Mouse (Mus musculus): ENCODE data around the gene Mfsd10. TPM values are rescaled to one million over a fixed set of nuclear protein-coding genes. Genes with fewer than 3 reads are reported as not detected.
A peak's percentile ranks its signal among the peaks of the same experiment; 100 is the strongest.
"Not testable (repeated sequence)": the region's sequence is repeated elsewhere in the genome, so short reads cannot be mapped to it uniquely, and the experiment has no call there.

The Mfsd10 gene
- polyA plus RNA-seq, 1 experiment from 2014 or later, result 72.2 TPM

DNA sequence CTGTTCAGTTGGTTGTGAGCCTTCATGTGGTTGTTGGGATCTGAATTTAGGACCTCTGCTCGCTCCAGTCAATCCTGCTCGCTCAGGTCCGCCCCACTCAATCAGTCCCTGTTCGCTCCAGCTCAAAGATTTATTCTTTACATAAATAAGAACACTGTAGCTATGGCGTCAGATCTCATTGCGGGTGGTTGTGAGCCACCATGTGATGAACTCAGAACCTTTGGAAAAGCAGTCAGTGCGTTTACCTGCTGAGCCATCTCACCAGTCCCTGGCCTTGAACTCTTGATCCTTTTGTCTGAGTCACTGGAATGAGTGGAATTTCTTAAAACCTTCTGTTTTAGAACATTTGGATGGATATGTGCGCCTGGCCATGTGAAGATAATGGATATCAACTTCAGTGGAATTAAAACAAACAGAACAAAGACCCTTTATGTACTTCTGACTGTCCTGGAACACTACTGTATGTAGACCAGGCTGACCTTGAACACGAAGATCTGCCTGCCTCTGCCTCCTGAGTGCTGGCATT lies 43.7 kb downstream of the Mfsd10 start:
- ATAC-seq (ENCODE audit: insufficient number of reproducible peaks, low FRiP score), result no peak
- H3K9me3 ChIP-seq (replicated peaks), result no peaks in the 10 kb centered on the region
- 93% methylated on average over 9 of the region's 9 CpGs for WGBS

DNA sequence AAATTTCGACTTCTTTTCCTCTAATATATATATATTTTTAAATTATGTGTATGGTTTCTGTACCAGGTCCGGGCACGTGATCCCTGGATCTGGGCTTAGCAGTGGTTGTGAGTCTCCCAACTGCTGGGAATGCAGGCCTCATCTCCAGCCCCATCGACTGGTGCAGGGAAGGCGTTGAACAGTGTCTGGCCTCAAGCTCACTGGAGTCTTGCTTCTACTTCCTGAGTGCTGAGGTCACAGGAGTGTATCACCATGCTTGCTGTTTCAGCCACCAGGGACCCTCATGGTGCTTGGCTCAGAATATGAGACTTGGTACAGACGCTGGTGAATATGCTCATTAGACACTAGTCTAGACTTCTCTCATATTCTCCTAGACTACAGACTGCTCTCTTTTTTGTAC lies 44.3 kb downstream of the Mfsd10 start:
- H3K27ac ChIP-seq (ENCODE audit: poor library complexity, severe bottlenecking), result no peak overlapping the region
- H3K4me2 ChIP-seq, result no peak overlapping the region
- H3K4me3 ChIP-seq, result no peak overlapping the region
- H3K4me1 ChIP-seq (replicated peaks), result peaks cover 17% of the 10 kb centered on the region
- H3K9ac ChIP-seq, result no peak overlapping the region
- 93% methylated on average over 6 of the region's 6 CpGs for WGBS
- no peak for ATAC-seq (ENCODE audit: insufficient number of reproducible peaks, low FRiP score)
- H3K9me3 ChIP-seq (replicated peaks), result no peaks in the 10 kb centered on the region
- H3K36me3 ChIP-seq, result peaks cover 14% of the 10 kb centered on the region
- no peaks in the 10 kb centered on the region for H3K27me3 ChIP-seq (replicated peaks)

More for the DNA sequence above, 43.7 kb downstream of the Mfsd10 start:
- no peak overlapping the region for H3K9ac ChIP-seq
- no peak overlapping the region for H3K4me3 ChIP-seq
- H3K27me3 ChIP-seq (replicated peaks), result no peaks in the 10 kb centered on the region
- no peak overlapping the region for H3K4me2 ChIP-seq
- peaks cover 20% of the 10 kb centered on the region for H3K36me3 ChIP-seq
- H3K27ac ChIP-seq (ENCODE audit: poor library complexity, severe bottlenecking), result no peak overlapping the region
- H3K4me1 ChIP-seq (replicated peaks), result peaks cover 17% of the 10 kb centered on the region

DNA sequence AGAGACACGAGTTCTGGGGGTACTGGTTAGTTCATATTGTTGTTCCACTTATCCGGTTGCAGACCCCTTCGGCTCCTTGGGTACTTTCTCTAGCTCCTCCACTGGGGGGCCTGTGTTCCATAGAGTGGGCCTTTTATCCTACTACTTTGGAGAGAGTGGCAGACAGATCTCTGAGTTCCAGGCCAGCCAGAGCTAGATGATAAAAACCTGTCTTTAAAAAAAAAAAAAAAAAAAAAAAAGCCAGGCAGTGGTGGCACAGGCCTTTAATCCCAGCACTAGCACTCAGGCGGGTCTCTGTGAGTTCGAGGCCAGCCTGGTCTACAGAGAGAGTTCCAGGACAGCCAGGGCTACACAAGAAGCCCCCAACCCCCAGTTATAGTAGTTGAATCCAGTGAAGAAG lies 44.8 kb downstream of the Mfsd10 start:
- not testable (repeated sequence) for H3K9ac ChIP-seq; H3K4me2 ChIP-seq; ATAC-seq (ENCODE audit: insufficient number of reproducible peaks, low FRiP score); H3K4me3 ChIP-seq; H3K27me3 ChIP-seq (replicated peaks); H3K9me3 ChIP-seq (replicated peaks); H3K27ac ChIP-seq (ENCODE audit: poor library complexity, severe bottlenecking)
- WGBS, result 81% methylated on average over 5 of the region's 5 CpGs
- Histone ChIP-seq H3K4me1 (replicated peaks) (peaks cover 18% of the 10 kb centered on the region), H3K36me3 (peaks cover 12% of the 10 kb centered on the region)

DNA sequence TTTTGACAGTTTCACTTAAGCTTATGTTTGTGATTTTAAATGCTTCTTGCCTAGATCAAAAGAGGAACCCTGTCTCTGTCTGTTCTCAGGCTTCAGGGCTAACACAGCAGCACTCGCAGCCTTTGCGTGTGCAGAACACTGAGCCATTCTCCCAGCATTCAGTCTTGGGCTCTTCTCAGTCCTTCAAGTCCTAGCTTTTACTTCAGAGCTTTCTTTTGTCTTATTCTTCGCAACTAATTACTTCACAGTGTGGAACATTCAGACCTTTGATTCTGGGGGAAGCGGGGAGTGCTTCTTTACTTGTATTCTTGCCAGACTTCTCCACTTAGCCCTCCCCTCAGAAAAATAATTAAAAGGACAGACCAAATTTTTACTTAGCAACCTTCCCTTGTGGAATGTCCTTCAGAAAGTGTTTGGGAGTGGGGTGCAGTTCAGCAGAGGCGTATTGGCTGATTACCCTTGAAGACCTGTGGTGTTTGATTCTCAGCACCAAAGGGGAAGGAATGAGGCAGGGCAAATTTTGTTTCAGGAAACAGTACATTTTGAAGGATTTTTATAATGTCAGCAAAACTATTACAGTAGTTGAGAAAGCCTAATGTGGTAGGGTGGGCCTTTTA lies 45.5 kb downstream of the Mfsd10 start:
- H3K9me3 ChIP-seq (replicated peaks), result no peaks in the 10 kb centered on the region
- WGBS, result 84% methylated on average over 5 of the region's 5 CpGs
- no peak overlapping the region for H3K9ac ChIP-seq
- H3K27ac ChIP-seq (ENCODE audit: poor library complexity, severe bottlenecking), result no peak overlapping the region
- H3K36me3 ChIP-seq, result peaks cover 12% of the 10 kb centered on the region
- H3K27me3 ChIP-seq (replicated peaks), result no peaks in the 10 kb centered on the region
- H3K4me1 ChIP-seq (replicated peaks), result peaks cover 22% of the 10 kb centered on the region
- H3K4me3 ChIP-seq, result no peak overlapping the region
- no peak overlapping the region for H3K4me2 ChIP-seq
- no peak for ATAC-seq (ENCODE audit: insufficient number of reproducible peaks, low FRiP score)

DNA sequence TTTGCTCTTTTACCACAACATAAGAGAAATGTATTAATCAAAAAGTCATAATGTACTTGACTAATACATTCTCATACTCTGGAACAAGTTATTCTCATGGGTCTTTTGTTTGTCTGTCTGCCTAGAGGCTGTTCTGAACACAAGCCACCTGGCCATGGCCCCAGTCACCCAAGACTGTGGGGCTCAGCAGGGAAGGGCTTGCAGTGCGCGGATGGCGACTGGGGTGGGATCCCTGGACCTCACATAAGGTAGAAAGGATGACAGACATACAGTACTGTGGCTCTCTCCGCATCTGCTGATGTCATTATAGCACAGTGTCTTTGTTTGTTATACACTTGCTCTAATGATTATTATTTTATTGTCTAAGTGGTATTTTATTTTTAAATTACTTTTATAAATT lies 46.3 kb downstream of the Mfsd10 start:
- WGBS, result 81% methylated on average over 4 of the region's 4 CpGs

DNA sequence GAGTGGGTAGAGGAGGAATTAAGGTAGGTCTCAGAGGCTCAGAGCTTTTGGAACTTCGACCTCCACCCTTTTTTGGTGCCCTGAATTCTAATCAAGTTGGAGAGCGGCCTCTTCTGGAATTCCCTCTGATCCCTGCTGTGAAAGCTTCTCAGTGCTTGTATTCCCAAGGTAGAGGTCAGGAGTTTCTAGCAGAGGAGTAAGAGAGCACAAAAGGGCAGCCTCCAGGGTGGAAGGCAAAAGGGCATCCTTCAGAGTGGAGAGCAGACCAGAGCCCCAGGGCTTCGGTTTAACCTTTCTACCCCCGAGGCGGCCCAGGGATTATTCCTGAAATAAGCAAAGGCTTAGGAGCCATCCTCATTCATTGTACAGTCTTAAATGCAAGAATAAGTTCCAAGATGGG lies 47.0 kb downstream of the Mfsd10 start:
- Histone ChIP-seq H3K4me3 (no peak overlapping the region), H3K9ac (0 out of 2 replicates have a peak overlapping the region, but pooled peaks have one; percentile 35), H3K27ac (ENCODE audit: poor library complexity, severe bottlenecking) (no peak overlapping the region), H3K36me3 (peaks cover 12% of the 10 kb centered on the region), H3K27me3 (replicated peaks) (no peaks in the 10 kb centered on the region), H3K4me2 (no peak overlapping the region), H3K9me3 (replicated peaks) (no peaks in the 10 kb centered on the region), H3K4me1 (replicated peaks) (peaks cover 22% of the 10 kb centered on the region)
- ATAC-seq (ENCODE audit: insufficient number of reproducible peaks, low FRiP score), result no peak
- WGBS, result 34% methylated on average over 5 of the region's 5 CpGs

More for the DNA sequence above, 46.3 kb downstream of the Mfsd10 start:
- ATAC-seq (ENCODE audit: insufficient number of reproducible peaks, low FRiP score), result no peak
- Histone ChIP-seq H3K27me3 (replicated peaks) (no peaks in the 10 kb centered on the region), H3K4me3 (no peak overlapping the region), H3K4me1 (replicated peaks) (peaks cover 22% of the 10 kb centered on the region), H3K4me2 (no peak overlapping the region), H3K9me3 (replicated peaks) (no peaks in the 10 kb centered on the region), H3K27ac (ENCODE audit: poor library complexity, severe bottlenecking) (no peak overlapping the region), H3K36me3 (peaks cover 12% of the 10 kb centered on the region), H3K9ac (no peak overlapping the region)

DNA sequence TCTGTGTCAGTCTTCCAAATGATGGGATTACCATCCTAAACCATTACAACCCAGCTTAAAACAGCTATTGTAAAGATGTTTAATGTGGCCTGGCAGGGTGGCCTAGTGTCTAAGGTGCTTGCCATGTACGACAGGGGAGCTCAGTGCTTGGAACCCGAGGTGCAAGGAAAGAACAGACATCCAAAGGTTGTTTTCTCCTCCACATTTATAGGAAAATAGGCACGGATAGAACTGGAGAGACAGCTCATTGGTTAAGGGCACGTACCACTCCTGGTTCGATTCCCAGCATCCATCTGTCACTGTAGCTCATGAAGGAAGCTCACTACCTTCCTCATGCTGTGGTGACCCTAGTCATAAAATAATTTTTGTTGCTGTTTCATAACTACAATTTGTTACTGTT lies 49.1 kb downstream of the Mfsd10 start:
- 87% methylated on average over 5 of the region's 5 CpGs for WGBS
- H3K4me1 ChIP-seq (replicated peaks), result peaks cover 35% of the 10 kb centered on the region
- ATAC-seq (ENCODE audit: insufficient number of reproducible peaks, low FRiP score), result no peak

DNA sequence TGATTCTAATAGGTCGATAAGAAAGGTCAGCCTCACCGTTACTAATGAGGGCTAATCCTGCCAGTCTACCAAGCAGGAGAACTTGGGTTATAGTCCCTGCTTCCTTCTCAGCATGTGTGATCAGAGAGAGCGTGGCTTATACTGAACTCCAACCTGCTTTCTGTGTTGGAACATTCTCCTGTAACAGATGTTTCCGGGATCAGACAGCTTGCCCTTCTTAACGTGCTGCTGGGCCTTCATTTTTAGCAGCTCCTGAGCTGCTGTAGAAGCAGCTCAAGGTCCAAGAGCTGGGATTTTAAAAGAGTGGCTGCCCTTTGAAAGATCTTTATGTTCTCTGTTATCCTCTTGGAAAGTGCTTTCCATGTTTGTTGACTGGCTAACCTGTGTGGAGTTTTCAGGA lies 51.8 kb downstream of the Mfsd10 start:
- 81% methylated on average over 5 of the region's 5 CpGs for WGBS
- H3K4me2 ChIP-seq, result no peak overlapping the region
- H3K4me1 ChIP-seq (replicated peaks), result peaks cover 45% of the 10 kb centered on the region
- ATAC-seq (ENCODE audit: insufficient number of reproducible peaks, low FRiP score), result no peak
- no peaks in the 10 kb centered on the region for H3K9me3 ChIP-seq (replicated peaks)
- H3K9ac ChIP-seq, result no peak overlapping the region
- H3K27ac ChIP-seq (ENCODE audit: poor library complexity, severe bottlenecking), result no peak overlapping the region
- no peak overlapping the region for H3K4me3 ChIP-seq
- H3K27me3 ChIP-seq (replicated peaks), result no peaks in the 10 kb centered on the region
- no peaks in the 10 kb centered on the region for H3K36me3 ChIP-seq

More for the DNA sequence above, 49.1 kb downstream of the Mfsd10 start:
- H3K4me3 ChIP-seq, result no peak overlapping the region
- no peaks in the 10 kb centered on the region for H3K27me3 ChIP-seq (replicated peaks)
- H3K27ac ChIP-seq (ENCODE audit: poor library complexity, severe bottlenecking), result no peak overlapping the region
- no peak overlapping the region for H3K9ac ChIP-seq
- no peak overlapping the region for H3K4me2 ChIP-seq
- no peaks in the 10 kb centered on the region for H3K36me3 ChIP-seq
- H3K9me3 ChIP-seq (replicated peaks), result no peaks in the 10 kb centered on the region

Other genes with a start within 250 kb of the Mfsd10 start
- 15.8 and 19.5 TPM in 2 replicates for gene Tnip2, start 123.2 kb downstream of the Mfsd10 start, polyA plus RNA-seq (2016; fragmentation: Nextera tagmentation; extraction: Ambion mirVana)
- 3.0 and 6.4 TPM in 2 replicates for gene Sh3bp2, start 111.4 kb downstream of the Mfsd10 start, polyA plus RNA-seq (2016; fragmentation: Nextera tagmentation; extraction: Ambion mirVana)
- 188 and 189 TPM in 2 replicates for gene Add1, start 63.5 kb downstream of the Mfsd10 start, polyA plus RNA-seq (2016; fragmentation: Nextera tagmentation; extraction: Ambion mirVana)
- gene Nop14, start 22.9 kb upstream of the Mfsd10 start, polyA plus RNA-seq (2016; fragmentation: Nextera tagmentation; extraction: Ambion mirVana), result 19.2 and 19.9 TPM in 2 replicates
- gene Grk4, start 23.2 kb upstream of the Mfsd10 start, polyA plus RNA-seq (2016; fragmentation: Nextera tagmentation; extraction: Ambion mirVana), result 2.7 and 3.6 TPM in 2 replicates
- gene Htt, start 124.5 kb upstream of the Mfsd10 start, polyA plus RNA-seq (2016; fragmentation: Nextera tagmentation; extraction: Ambion mirVana), result 11.3 and 11.9 TPM in 2 replicates

All from heart, embryonic 12.5 days (tissue).